Mouse (Mus musculus) liver, adult 2 months (tissue): ENCODE data around the gene Kank4. TPM values are rescaled to one million over a fixed set of nuclear protein-coding genes. Genes with fewer than 3 reads are reported as not detected.
A peak's percentile ranks its signal among the peaks of the same experiment; 100 is the strongest.

Source experiments
- DNase-seq: peaks from one replicate; pipeline ENCODE4 v3.0.0-alpha.2; 2011; ENCODE audit warnings: low read depth, low spot score; ENCODE audit errors: extremely low read depth
- H3K27ac ChIP-seq: fragments of 200-500 bp; replicated peaks from 2 replicates; pipeline ENCODE4 v1.5.1; 2012; ENCODE audit warnings: low read depth, mild to moderate bottlenecking, control low read depth, inconsistent platforms, low read length; ENCODE audit not compliant: insufficient read depth
- H3K27me3 ChIP-seq: fragments of 200-500 bp; 2 replicates; pipeline ENCODE4 v1.6.1; 2012; ENCODE audit warnings: mild to moderate bottlenecking, moderate library complexity, low read length, inconsistent platforms; ENCODE audit not compliant: control insufficient read depth, insufficient read depth
- H3K36me3 ChIP-seq: fragments of 200-500 bp; 2 replicates; pipeline ENCODE4 v1.6.1; 2012; ENCODE audit warnings: low read length, inconsistent platforms; ENCODE audit not compliant: control insufficient read depth, insufficient read depth
- H3K4me1 ChIP-seq: fragments of 200-500 bp; 2 replicates; pipeline ENCODE4 v1.6.1; 2011; ENCODE audit warnings: low read length; ENCODE audit not compliant: control insufficient read depth, insufficient read depth
- H3K4me3 ChIP-seq: fragments of 200-500 bp; 2 replicates; pipeline ENCODE4 v1.5.1; 2011; ENCODE audit warnings: low read depth, mild to moderate bottlenecking, control low read depth, low read length, moderate library complexity; ENCODE audit not compliant: insufficient read depth
- H3K79me2 ChIP-seq: fragments of 200-500 bp; 2 replicates; pipeline ENCODE4 v1.6.1; 2012; ENCODE audit warnings: inconsistent platforms, mild to moderate bottlenecking, low read length, moderate library complexity; ENCODE audit not compliant: control insufficient read depth, insufficient read depth
- H3K9ac ChIP-seq: fragments of 200-500 bp; 2 replicates; pipeline ENCODE4 v1.6.1; 2012; ENCODE audit warnings: low read depth, mild to moderate bottlenecking, control low read depth, inconsistent platforms, low read length
- CTCF ChIP-seq: fragments of 200-500 bp; IDR thresholded peaks from 2 replicates; pipeline ENCODE4 v1.5.1; 2011; ENCODE audit warnings: low read depth, low read length, control low read depth
- POLR2A ChIP-seq: fragments of 200-500 bp; IDR thresholded peaks from 2 replicates; pipeline ENCODE4 v1.6.1; 2011; ENCODE audit warnings: low read length, control low read depth; ENCODE audit not compliant: insufficient read depth; ENCODE audit errors: extremely low read depth
- WGBS: fragments of 180-500 bp; shearing (Covaris S2); methylation state at CpG from one replicate; pipeline ENCODE4 v1.1.7; 2018; 5-methylcytosine and 5-hydroxymethylcytosine counted together
- polyA plus RNA-seq: library from polyadenylated mRNA; depleted of rRNA; stranded (reverse); fragments of >200 nt; gene quantifications from 2 replicates; pipeline ENCODE4 v1.2.3, GENCODE M21; 2012; rRNA removed
- total RNA-seq: library from RNA; depleted of rRNA; stranded (reverse); fragments of >200 nt; gene quantifications from 2 replicates; pipeline ENCODE4 v1.2.3, GENCODE M21; 2014; rRNA removed

Gene Kank4
- total RNA-seq = 0.07 TPM in 1 of 2 replicates, not detected in the other
- 0.01 and 0.16 TPM in 2 replicates for polyA plus RNA-seq

- TF ChIP-seq CTCF (no peak), POLR2A (no peak)
- Histone ChIP-seq H3K4me3 (peak within 1 kb of the TSS; percentile 47; the same call in 1 of the 2 replicates), H3K36me3 (no peaks in the 10 kb centered on the region), H3K27ac (no peak within 1 kb of the TSS), H3K4me1 (no peaks in the 10 kb centered on the region), H3K27me3 (peaks cover 10% of the 10 kb centered on the region), H3K79me2 (no peaks in the 10 kb centered on the region), H3K9ac (no peak within 1 kb of the TSS; the same call in 1 of the 2 replicates)
- no peak for DNase-seq
- WGBS = under 1% methylated on average over 72 of the region's 72 CpGs
Measured at GRCm38 (mm10) chr4:98817184-98817911, at the start of gene Kank4. Gene Kank4, minus strand, starts transcription at chr4:98817537.

GRCm38 (mm10) chr4:98865386-98866237 lies 48.3 kb upstream of the Kank4 start:
- H3K36me3 ChIP-seq = no peaks in the 10 kb centered on the region
- no peak overlapping the region for H3K27ac ChIP-seq
- no peaks in the 10 kb centered on the region for H3K4me1 ChIP-seq
- H3K9ac ChIP-seq = no peak overlapping the region
- no peak for DNase-seq
- WGBS = 93% methylated on average over 14 of the region's 14 CpGs
- H3K27me3 ChIP-seq = no peaks in the 10 kb centered on the region
- H3K79me2 ChIP-seq = no peaks in the 10 kb centered on the region
- TF ChIP-seq CTCF (no peak), POLR2A (no peak)
- H3K4me3 ChIP-seq = no peak overlapping the region

- no peak overlapping the region for H3K4me3 ChIP-seq
- H3K27me3 ChIP-seq = no peaks in the 10 kb centered on the region
- TF ChIP-seq CTCF (no peak), POLR2A (no peak)
- H3K27ac ChIP-seq = no peak overlapping the region
- no peaks in the 10 kb centered on the region for H3K79me2 ChIP-seq
- WGBS = 69% methylated on average over 3 of the region's 3 CpGs
- no peaks in the 10 kb centered on the region for H3K36me3 ChIP-seq
- H3K4me1 ChIP-seq = no peaks in the 10 kb centered on the region
- DNase-seq = no peak
- H3K9ac ChIP-seq = no peak overlapping the region
Measured at GRCm38 (mm10) chr4:98864546-98864945, 47.2 kb upstream of the Kank4 start.

- H3K36me3 ChIP-seq = no peaks in the 10 kb centered on the region
- 6% methylated on average over 1 of the region's 2 CpGs for WGBS
- TF ChIP-seq CTCF = no peak
- TF ChIP-seq POLR2A = no peak
Measured at GRCm38 (mm10) chr4:98864094-98864493, 46.8 kb upstream of the Kank4 start.

GRCm38 (mm10) chr4:98863451-98863850 lies 46.1 kb upstream of the Kank4 start:
- 86% methylated on average over 2 of the region's 2 CpGs for WGBS
- TF ChIP-seq CTCF = no peak
- TF ChIP-seq POLR2A = no peak

More at GRCm38 (mm10) chr4:98864094-98864493, 46.8 kb upstream of the Kank4 start:
- H3K4me1 ChIP-seq = no peaks in the 10 kb centered on the region
- no peaks in the 10 kb centered on the region for H3K27me3 ChIP-seq
- no peak overlapping the region for H3K27ac ChIP-seq
- H3K9ac ChIP-seq = no peak overlapping the region
- H3K79me2 ChIP-seq = no peaks in the 10 kb centered on the region
- H3K4me3 ChIP-seq = no peak overlapping the region
- DNase-seq = peak; percentile 53

More at GRCm38 (mm10) chr4:98863451-98863850, 46.1 kb upstream of the Kank4 start:
- no peaks in the 10 kb centered on the region for H3K36me3 ChIP-seq
- no peaks in the 10 kb centered on the region for H3K4me1 ChIP-seq
- H3K79me2 ChIP-seq = no peaks in the 10 kb centered on the region
- H3K9ac ChIP-seq = no peak overlapping the region
- no peak for DNase-seq
- no peak overlapping the region for H3K27ac ChIP-seq
- H3K27me3 ChIP-seq = no peaks in the 10 kb centered on the region
- H3K4me3 ChIP-seq = no peak overlapping the region
